9 mouse cellular contexts compared by ENCODE assay signal in the genomic region with DNA sequence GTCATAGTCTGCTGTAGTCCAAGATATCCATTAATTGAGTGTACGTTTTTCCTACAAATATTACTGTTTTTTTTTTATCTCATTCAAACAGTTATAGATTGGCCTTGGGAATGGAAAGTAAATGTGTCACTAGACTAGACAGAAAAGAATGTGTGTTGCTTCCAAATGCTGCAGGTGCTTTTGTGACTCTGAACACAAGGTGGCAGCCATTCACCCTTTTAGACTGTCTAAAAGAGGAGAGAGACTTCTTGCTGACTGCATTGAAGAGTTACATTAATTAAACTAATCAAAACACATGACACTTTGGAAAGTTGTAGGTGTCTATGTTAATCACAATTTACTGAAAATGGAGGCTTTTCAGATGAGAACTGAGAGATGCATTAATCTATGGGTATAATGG.
A peak's percentile ranks its signal among the peaks of the same experiment; 100 is the strongest.
DNase-seq lines count a peak whose midpoint lies in the region; ATAC-seq and TF ChIP-seq lines count a peak whose summit lies in the region.
"Had no signal": no experiment of that assay in that cellular context is flagged by ENCODE, and none has a peak within 500 bp of the region (broad histone marks: within the 10 kb centered on the region; RNA-seq: fewer than 3 reads in every experiment).

No protein-coding gene starts in this region.

- TF ChIP-seq CTCF in liver, postnatal 0 days (IDR thresholded peaks at IDR 0.05; ENCODE audit: low read depth): peak; percentile 66

- in situ Hi-C loops in ES-E14 (cut with MboI; ENCODE audit: low sequenced_read_pairs in 2 of 2, unreplicated experiment in 2 of 2): no loop called here

- 60% methylated on average over 1 of the region's 1 CpGs for WGBS in liver, embryonic 11.5 days
- 49% methylated on average over 1 of the region's 1 CpGs for WGBS in liver, postnatal 0 days (ENCODE audit: insufficient replicate concordance)
- 68% methylated on average over 1 of the region's 1 CpGs for WGBS in intestine, embryonic 16.5 days

- H3K9me3 ChIP-seq in liver, embryonic 11.5 days (ENCODE audit: control insufficient read depth, low read length): no peaks in the 10 kb centered on the region
- H3K9me3 ChIP-seq in ES-E14 (ENCODE audit: control insufficient read depth, insufficient read depth, low read depth, low read length): no peaks in the 10 kb centered on the region
- no peaks in the 10 kb centered on the region for H3K9me3 ChIP-seq in liver, postnatal 0 days (ENCODE audit: low read length)
- no peaks in the 10 kb centered on the region for H3K9me3 ChIP-seq in intestine, embryonic 16.5 days (ENCODE audit: control insufficient read depth, low read length)

- ATAC-seq in liver, embryonic 11.5 days (replicated peaks; ENCODE audit: low FRiP score): no peak
- ATAC-seq in liver, postnatal 0 days: no peak
- no peak for ATAC-seq in intestine, embryonic 16.5 days

- H3K4me3 ChIP-seq in liver, embryonic 11.5 days (ENCODE audit: low read depth, low read length): no peak overlapping the region
- no peak overlapping the region for H3K4me3 ChIP-seq in ES-E14 (ENCODE audit: insufficient read depth in 1 of 2, low read depth in 1 of 2, low read length in 2 of 2, poor library complexity in 1 of 2, severe bottlenecking in 1 of 2)
- no peak overlapping the region for H3K4me3 ChIP-seq in liver, postnatal 0 days (ENCODE audit: low read depth, low read length)
- H3K4me3 ChIP-seq in intestine, embryonic 16.5 days (ENCODE audit: low read length): no peak overlapping the region
- H3K4me3 ChIP-seq: erythroblast, embryonic 14.5 days had no signal

- peak; percentile 7 for DNase-seq in liver
- no peak for DNase-seq in liver, embryonic 11.5 days (ENCODE audit: low spot score)
- peak; percentile 8 for DNase-seq in ES-E14 (ENCODE audit: low read depth, low spot score)
- peak; percentile 59 for DNase-seq in adrenal gland, postnatal 14 days
- DNase-seq in induced T-regulatory cell, adult 2 months (ENCODE audit: low read depth): peak; percentile 45
- DNase-seq in liver, postnatal 0 days: peak; percentile 36
- DNase-seq in T-cell, adult 2 months (ENCODE audit: low spot score): no peak

- H3K4me2 ChIP-seq in liver, embryonic 11.5 days: no peak overlapping the region
- no peak overlapping the region for H3K4me2 ChIP-seq in liver, postnatal 0 days (ENCODE audit: low read depth, low read length)
- H3K4me2 ChIP-seq in intestine, embryonic 16.5 days (ENCODE audit: low read depth, low read length): no peak overlapping the region

- H3K9ac ChIP-seq in liver, embryonic 11.5 days (ENCODE audit: low read depth, low read length): no peak overlapping the region
- no peak overlapping the region for H3K9ac ChIP-seq in ES-E14 (ENCODE audit: insufficient read depth, low read depth, low read length, poor library complexity, severe bottlenecking)
- H3K9ac ChIP-seq in liver, postnatal 0 days (replicated peaks): no peak overlapping the region
- H3K9ac ChIP-seq in intestine, embryonic 16.5 days (ENCODE audit: low read depth, low read length): no peak overlapping the region

- no peak overlapping the region for H3K27ac ChIP-seq in liver, embryonic 11.5 days (ENCODE audit: low read depth, low read length)
- no peak overlapping the region for H3K27ac ChIP-seq in ES-E14 (ENCODE audit: insufficient read depth, low read depth, low read length, poor library complexity, severe bottlenecking)
- no peak overlapping the region for H3K27ac ChIP-seq in liver, postnatal 0 days (ENCODE audit: low read depth)
- H3K27ac ChIP-seq in intestine, embryonic 16.5 days (ENCODE audit: low read length): no peak overlapping the region

- no peaks in the 10 kb centered on the region for H3K27me3 ChIP-seq in liver, embryonic 11.5 days (replicated peaks; ENCODE audit: control insufficient read depth, insufficient read depth, low read length)
- H3K27me3 ChIP-seq in liver, postnatal 0 days (ENCODE audit: insufficient read depth, low read length): no peaks in the 10 kb centered on the region
- no peaks in the 10 kb centered on the region for H3K27me3 ChIP-seq in intestine, embryonic 16.5 days (replicated peaks; ENCODE audit: control insufficient read depth, insufficient read depth, low read length)

- no peaks in the 10 kb centered on the region for H3K4me1 ChIP-seq in liver, embryonic 11.5 days (replicated peaks; ENCODE audit: control insufficient read depth, insufficient read depth, low read length)
- H3K4me1 ChIP-seq in ES-E14 (ENCODE audit: control insufficient read depth in 2 of 2, insufficient read depth in 2 of 2, low read length in 2 of 2, poor library complexity in 1 of 2): no peaks in the 10 kb centered on the region
- no peaks in the 10 kb centered on the region for H3K4me1 ChIP-seq in liver, postnatal 0 days (ENCODE audit: insufficient read depth)
- H3K4me1 ChIP-seq in intestine, embryonic 16.5 days (ENCODE audit: control insufficient read depth, insufficient read depth, low read length): no peaks in the 10 kb centered on the region

- TF ChIP-seq EP300 in liver, postnatal 0 days (IDR thresholded peaks at IDR 0.05; ENCODE audit: low read depth): no peak

- no peaks in the 10 kb centered on the region for H3K36me3 ChIP-seq in liver, embryonic 11.5 days (ENCODE audit: control insufficient read depth, insufficient read depth, low read length)
- H3K36me3 ChIP-seq in ES-E14 (ENCODE audit: control insufficient read depth, insufficient read depth, low read length, poor library complexity, severe bottlenecking): no peaks in the 10 kb centered on the region
- no peaks in the 10 kb centered on the region for H3K36me3 ChIP-seq in liver, postnatal 0 days (replicated peaks; ENCODE audit: insufficient read depth, low read length)
- H3K36me3 ChIP-seq in intestine, embryonic 16.5 days (ENCODE audit: control insufficient read depth, insufficient read depth, low read length): no peaks in the 10 kb centered on the region

TF ChIP-seq in ES-E14, 5 proteins besides CTCF, POLR2A, EP300 and RAD21:
- TF ChIP-seq ZNF384 (IDR thresholded peaks at IDR 0.05; ENCODE audit: low read depth, low read length): no peak
- TF ChIP-seq ZC3H11A (IDR thresholded peaks at IDR 0.05; ENCODE audit: borderline replicate concordance, low read depth, low read length): no peak
- TF ChIP-seq HCFC1 (IDR thresholded peaks at IDR 0.05; ENCODE audit: borderline replicate concordance, insufficient read depth, low read length): no peak
- TF ChIP-seq CHD2 (IDR thresholded peaks at IDR 0.05; ENCODE audit: low read depth, low read length): no peak
- no peak for TF ChIP-seq MAFK (IDR thresholded peaks at IDR 0.05; ENCODE audit: insufficient read depth, low read depth, low read length)

Comparison
In these comparisons a context has a peak if more than half of its experiments do, and no peak if none do; other contexts are left out.
1. DNase-seq: peak in liver (single experiment), ES-E14 (single experiment), adrenal gland, postnatal 14 days (single experiment), induced T-regulatory cell, adult 2 months (single experiment) and liver, postnatal 0 days (single experiment); none in liver, embryonic 11.5 days (single experiment) and T-cell, adult 2 months (single experiment).